Mouse (Mus musculus) heart, adult 2 months (tissue): ENCODE measurements around the gene Rtn3.

Experiments
- CTCF ChIP-seq: fragments of 200-600 bp; IDR thresholded peaks from 2 replicates; pipeline ENCODE4 v1.8.1; 2022; ENCODE audit warnings: antibody characterized with exemption, mild to moderate bottlenecking, moderate library complexity
- POLR2A ChIP-seq: fragments of 200-500 bp; IDR thresholded peaks from 2 replicates; pipeline ENCODE4 v1.6.1; 2011; ENCODE audit warnings: mild to moderate bottlenecking, low read depth, low read length, control low read depth; ENCODE audit not compliant: insufficient read depth

DNA sequence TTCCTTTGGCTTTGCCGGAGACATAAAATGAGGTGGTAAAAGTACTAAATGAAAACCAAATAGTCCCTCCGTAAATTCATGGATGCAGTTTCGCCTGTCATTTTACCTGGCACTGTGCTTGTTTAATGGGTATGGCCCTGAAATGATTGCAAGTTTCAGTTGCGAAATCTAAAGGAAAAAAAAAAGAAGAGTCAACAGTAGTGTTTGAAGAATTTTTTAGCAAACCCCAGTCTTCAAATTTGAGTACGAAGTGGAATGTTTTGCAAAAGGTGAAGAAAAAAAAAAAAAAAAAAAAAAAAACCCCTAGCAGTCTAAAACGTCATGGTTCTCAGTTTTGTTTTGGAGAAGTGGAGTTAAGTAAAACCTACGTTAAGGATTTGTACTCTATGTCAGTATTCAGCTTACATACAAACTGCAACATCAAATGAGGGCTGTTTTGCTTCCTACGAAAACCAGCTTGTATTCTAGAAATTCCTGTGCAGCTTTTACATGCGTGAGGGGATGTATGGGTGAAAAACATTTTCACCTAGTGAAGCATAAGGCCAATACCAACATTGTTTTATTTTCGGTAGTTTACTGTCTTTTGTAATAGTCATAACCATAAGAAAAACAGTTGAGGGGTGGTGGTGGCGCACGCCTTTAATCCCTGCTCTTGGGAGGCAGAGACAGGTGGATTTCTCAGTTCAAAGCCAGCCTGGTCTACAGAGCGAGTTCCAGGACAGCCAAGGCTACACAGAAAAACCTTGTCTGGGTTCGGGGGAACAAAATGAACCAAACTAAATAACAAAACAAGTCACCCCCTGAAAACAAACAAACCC lies 12.3 kb upstream of the Rtn3 start:
- TF ChIP-seq CTCF (no peak), POLR2A (no peak)
